14 mouse cellular contexts compared by ENCODE assay signal in the genomic region with DNA sequence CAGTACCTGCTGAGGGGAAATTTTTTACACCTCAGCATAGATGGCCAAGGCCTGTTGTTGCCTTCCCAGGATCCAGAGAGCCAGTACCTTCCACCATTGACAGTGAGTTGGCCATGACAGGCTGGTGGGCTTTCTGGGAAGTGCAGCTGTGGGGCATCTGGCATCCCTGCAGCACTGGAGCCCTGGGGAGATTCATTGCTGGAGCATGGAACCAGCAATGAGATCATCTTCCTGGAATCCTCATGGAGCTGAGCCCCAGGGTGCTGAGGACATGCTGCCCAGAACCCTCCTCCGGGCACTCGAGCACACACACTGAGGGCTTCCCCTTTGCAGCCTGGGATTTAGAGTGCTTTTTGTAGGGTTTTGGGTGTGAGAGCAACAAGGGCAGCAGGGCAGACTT. TPM values are rescaled to one million over a fixed set of nuclear protein-coding genes. Genes with fewer than 3 reads are reported as not detected.
A peak's percentile ranks its signal among the peaks of the same experiment; 100 is the strongest.
DNase-seq lines count a peak whose midpoint lies in the region; ATAC-seq and TF ChIP-seq lines count a peak whose summit lies in the region.
"Had no signal": no experiment of that assay in that cellular context is flagged by ENCODE, and none has a peak within 500 bp of the region (broad histone marks: within the 10 kb centered on the region; RNA-seq: fewer than 3 reads in every experiment).

No protein-coding gene starts in this region.

- H3K27ac ChIP-seq in heart, embryonic 13.5 days (replicated peaks) = peak overlapping the region; percentile 87
- H3K27ac ChIP-seq in lung, embryonic 14.5 days (ENCODE audit: low read depth) = no peak overlapping the region
- H3K27ac ChIP-seq: liver, embryonic 14.5 days; midbrain, embryonic 13.5 days had no signal

- no peak for ATAC-seq in heart, embryonic 13.5 days (ENCODE audit: extremely low read depth, insufficient number of reproducible peaks, low FRiP score, low TSS enrichment)
- ATAC-seq in lung, embryonic 14.5 days (ENCODE audit: insufficient read depth) = no peak
- peak; percentile 70 for ATAC-seq in Patski
- ATAC-seq: midbrain, embryonic 13.5 days had no signal

- H3K4me3 ChIP-seq in heart, embryonic 13.5 days = no peak overlapping the region
- no peak overlapping the region for H3K4me3 ChIP-seq in lung, embryonic 14.5 days (ENCODE audit: low read depth, low read length)
- H3K4me3 ChIP-seq in myocyte = no peak overlapping the region
- H3K4me3 ChIP-seq: midbrain, embryonic 13.5 days had no signal

- H3K9me3 ChIP-seq in heart, embryonic 13.5 days = no peaks in the 10 kb centered on the region
- H3K9me3 ChIP-seq in lung, embryonic 14.5 days (ENCODE audit: low read depth, low read length) = no peaks in the 10 kb centered on the region
- H3K9me3 ChIP-seq: G1E; midbrain, embryonic 13.5 days had no signal

- peak overlapping the region; percentile 8; the same call in 1 of the 2 replicates for H3K9ac ChIP-seq in heart, embryonic 13.5 days
- no peak overlapping the region for H3K9ac ChIP-seq in lung, embryonic 14.5 days
- H3K9ac ChIP-seq: liver, embryonic 14.5 days; midbrain, embryonic 13.5 days had no signal

- CTCF ChIA-PET in Patski (lab: Charles Lee) = interaction anchor here (0.9 to 2.0 kb wide), 10 partner anchors 9 to 114 kb away, joined by 3 to 6 read pairs (median 4); a partner anchor contains a TSS

- H3K27me3 ChIP-seq in heart, embryonic 13.5 days (replicated peaks) = no peaks in the 10 kb centered on the region
- H3K27me3 ChIP-seq in lung, embryonic 14.5 days (ENCODE audit: insufficient read depth, low read length) = no peaks in the 10 kb centered on the region
- H3K27me3 ChIP-seq in Patski (no peaks in the 10 kb centered on the region), myocyte (ENCODE audit: control insufficient read depth, insufficient read depth, insufficient read length) (no peaks in the 10 kb centered on the region)
- H3K27me3 ChIP-seq: midbrain, embryonic 13.5 days had no signal

- 30% methylated on average over 2 of the region's 2 CpGs for WGBS in heart, embryonic 13.5 days
- WGBS in lung, embryonic 14.5 days = 73% methylated on average over 2 of the region's 2 CpGs

- POLR2A ChIA-PET in Patski (lab: Charles Lee) = interaction anchor here (0.7 to 2.5 kb wide), 6 partner anchors 8 to 100 kb away, joined by 3 to 10 read pairs (median 5); a partner anchor contains a TSS

- H3K79me2 ChIP-seq in myocyte (ENCODE audit: control insufficient read depth, insufficient read depth) = peaks cover 94% of the 10 kb centered on the region

- H3K4me1 ChIP-seq in heart, embryonic 13.5 days = peaks cover 84% of the 10 kb centered on the region
- peaks cover 5% of the 10 kb centered on the region; the same call in 1 of the 2 replicates for H3K4me1 ChIP-seq in lung, embryonic 14.5 days (ENCODE audit: insufficient read depth)

- no peak overlapping the region for H3ac ChIP-seq in myocyte (ENCODE audit: control insufficient read depth, insufficient read length)

- no peak overlapping the region for H3K4me2 ChIP-seq in heart, embryonic 13.5 days
- H3K4me2 ChIP-seq in lung, embryonic 14.5 days = no peak overlapping the region
- H3K4me2 ChIP-seq in myocyte (ENCODE audit: low read depth) = peak overlapping the region; percentile 96
- H3K4me2 ChIP-seq: midbrain, embryonic 13.5 days had no signal

- no peak for DNase-seq in heart, adult 8-10 months (ENCODE audit: low spot score)
- no peak for DNase-seq in lung, embryonic 14.5 days
- no peak for DNase-seq in lung, postnatal 36 days
- DNase-seq in Patski (ENCODE audit: low read depth, low spot score) = no peak
- no peak for DNase-seq in ovary, postnatal 14 days (ENCODE audit: low spot score)
- DNase-seq in gastrocnemius, adult 8-10 months (ENCODE audit: low spot score in 2 of 2) = no peak
- DNase-seq: cerebellum, adult 8-10 months; gastrocnemius, postnatal 25 days; kidney, adult 2 months had no signal

- TF ChIP-seq CTCF in lung, embryonic 14.5 days (IDR thresholded peaks at IDR 0.05; ENCODE audit: low read depth) = 0 out of 2 replicates have a peak, but pooled peaks have one; percentile 6
- TF ChIP-seq CTCF in Patski (IDR thresholded peaks at IDR 0.05) = no peak

- no peak for TF ChIP-seq POLR2A in myocyte (IDR thresholded peaks at IDR 0.05; ENCODE audit: insufficient read length, low read depth)

- in situ Hi-C loops in Patski (cut with MboI; ENCODE audit: low pct_unique_long_range_greater_than_20kb) = no loop called here

- H3K36me3 ChIP-seq in heart, embryonic 13.5 days = no peaks in the 10 kb centered on the region
- peaks cover 20% of the 10 kb centered on the region for H3K36me3 ChIP-seq in lung, embryonic 14.5 days (ENCODE audit: insufficient read depth)
- no peaks in the 10 kb centered on the region for H3K36me3 ChIP-seq in myocyte (ENCODE audit: control insufficient read depth, insufficient read depth)

TF ChIP-seq in myocyte, 11 proteins besides CTCF, POLR2A, EP300 and RAD21:
- peak in 2 of 3 experiments; percentile 51 to 67 for TF ChIP-seq MYOD1 (IDR thresholded peaks at IDR 0.05; ENCODE audit: control insufficient read depth in 1 of 3, insufficient read length in 2 of 3, low read depth in 2 of 3)
- no peak for TF ChIP-seq POLR2AphosphoS2 (IDR thresholded peaks at IDR 0.05; ENCODE audit: insufficient read length, low read depth)
- TF ChIP-seq CEBPB (IDR thresholded peaks at IDR 0.05; ENCODE audit: insufficient read depth, poor library complexity, severe bottlenecking) = no peak
- TF ChIP-seq TCF12 (IDR thresholded peaks at IDR 0.05; ENCODE audit: insufficient read depth, poor library complexity, severe bottlenecking) = peak; percentile 20
- no peak for TF ChIP-seq REST (IDR thresholded peaks at IDR 0.05; ENCODE audit: insufficient read depth, insufficient read length)
- peak in 1 of 3 experiments; percentile 55 for TF ChIP-seq MYOG (IDR thresholded peaks at IDR 0.05; ENCODE audit: control insufficient read depth in 1 of 3, insufficient read depth in 1 of 3, insufficient read length in 2 of 3, low read depth in 2 of 3)
- no peak for TF ChIP-seq MAX (IDR thresholded peaks at IDR 0.05; ENCODE audit: low read depth)

RNA-seq across cellular contexts. Expression of a gene that starts 9.2 kb away (rescaled TPM):
- polyA plus RNA-seq in heart, embryonic 13.5 days (2015; fragmentation: Nextera tagmentation; extraction: Ambion mirVana) = 25.7 and 26.6 TPM in 2 replicates
- 10 to 100 TPM; 16.4 to 20.6 (median 19.2) TPM for total RNA-seq in heart, adult 8-10 months (2022)
- polyA plus RNA-seq in lung, embryonic 14.5 days (2014; fragmentation: Nextera tagmentation; extraction: Ambion mirVana) = 35.8 and 40.8 TPM in 2 replicates
- 120 TPM for polyA plus RNA-seq in Patski (2021)
- 61.6 TPM for polyA plus RNA-seq in myocyte (2012; fragmentation: generic; extraction: Trizol)
- 10 to 100 TPM; 16.9 to 23.0 (median 19.1) TPM for total RNA-seq in gastrocnemius, adult 8-10 months (2022)

RNA-seq across cellular contexts. Expression of a gene that starts 25.4 kb away (rescaled TPM):
- polyA plus RNA-seq in heart, embryonic 13.5 days (2015; fragmentation: Nextera tagmentation; extraction: Ambion mirVana) = 4.9 and 8.5 TPM in 2 replicates
- total RNA-seq in heart, adult 8-10 months (2022) = 1 to 10 TPM; 3.8 to 6.2 (median 4.7) TPM
- 5.4 and 6.4 TPM in 2 replicates for polyA plus RNA-seq in lung, embryonic 14.5 days (2014; fragmentation: Nextera tagmentation; extraction: Ambion mirVana)
- 171 TPM for polyA plus RNA-seq in Patski (2021)
- polyA plus RNA-seq in myocyte (2012; fragmentation: generic; extraction: Trizol) = 27.3 TPM
- 1 to 10 TPM; 1.9 to 3.3 (median 2.5) TPM for total RNA-seq in gastrocnemius, adult 8-10 months (2022)
